Mouse (Mus musculus): ENCODE data around the gene 4933427D14Rik. TPM values are rescaled to one million over a fixed set of nuclear protein-coding genes. Genes with fewer than 3 reads are reported as not detected.

The 4933427D14Rik gene
- total and polyA plus RNA-seq, 2 experiments from 2014 or later, result 4.4 to 5.5 TPM

DNA sequence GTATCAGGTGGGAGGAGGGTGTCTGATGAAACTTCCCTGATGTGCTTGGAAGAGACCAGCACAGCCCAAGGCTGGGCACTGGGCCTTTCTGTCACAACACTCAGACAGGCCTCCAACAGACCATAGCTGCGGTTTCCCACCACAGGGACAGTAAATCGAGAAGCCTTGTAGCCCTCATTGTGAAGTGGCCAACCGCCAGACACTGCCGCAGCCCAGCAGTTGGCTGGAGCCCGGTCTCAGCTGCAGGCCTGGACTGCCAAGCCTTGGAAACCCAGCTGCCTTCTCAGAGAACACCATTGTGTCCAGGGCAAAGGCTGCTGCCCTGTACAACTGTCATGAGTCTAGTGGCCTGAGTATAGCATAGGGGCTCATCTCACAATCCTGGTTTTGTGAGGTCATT, 26.8 kb upstream of the 4933427D14Rik start:
- TF ChIP-seq CTCF (IDR thresholded peaks at IDR 0.05; ENCODE audit: low read depth) (no peak), EP300 (IDR thresholded peaks at IDR 0.05; ENCODE audit: low read depth) (no peak)
- Histone ChIP-seq H3K4me3 (ENCODE audit: low read depth, low read length) (no peak overlapping the region), H3K4me2 (ENCODE audit: low read depth, low read length) (no peak overlapping the region), H3K36me3 (replicated peaks; ENCODE audit: control insufficient read depth, insufficient read depth, low read length) (no peaks in the 10 kb centered on the region), H3K27me3 (ENCODE audit: control insufficient read depth, insufficient read depth, low read length) (no peaks in the 10 kb centered on the region), H3K9ac (replicated peaks; ENCODE audit: low read depth, low read length) (no peak overlapping the region), H3K9me3 (replicated peaks; ENCODE audit: control insufficient read depth, low read length) (no peaks in the 10 kb centered on the region), H3K27ac (ENCODE audit: low read depth) (no peak overlapping the region), H3K4me1 (ENCODE audit: control insufficient read depth, insufficient read depth) (no peaks in the 10 kb centered on the region)
- WGBS, result 67% methylated on average over 5 of the region's 5 CpGs
- DNase-seq (ENCODE audit: low spot score) (no peak), ATAC-seq (ENCODE audit: insufficient read depth, low read depth) (no peak)

DNA sequence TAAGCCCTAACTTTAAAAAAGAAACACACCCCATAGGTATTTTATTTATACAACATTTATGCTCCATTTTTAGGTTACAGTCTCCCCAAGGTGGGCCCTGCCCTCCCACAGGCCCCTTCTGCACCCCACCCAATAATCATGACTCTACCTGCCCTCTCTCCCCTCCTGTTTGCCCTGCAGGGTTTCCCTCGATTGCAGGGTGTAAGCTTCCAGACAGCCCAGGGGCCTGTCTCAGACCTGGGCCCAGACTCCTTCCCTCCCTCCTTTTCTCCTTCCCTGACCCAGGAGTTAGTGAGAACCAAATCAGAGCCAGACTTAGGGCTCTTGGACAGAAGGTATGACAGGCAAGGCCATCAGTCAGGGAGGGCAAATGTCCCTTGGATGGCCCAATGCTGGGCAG, 25.7 kb upstream of the 4933427D14Rik start:
- TF ChIP-seq CTCF (IDR thresholded peaks at IDR 0.05; ENCODE audit: low read depth) (no peak), EP300 (IDR thresholded peaks at IDR 0.05; ENCODE audit: low read depth) (no peak)
- Histone ChIP-seq H3K4me2 (ENCODE audit: low read depth, low read length) (no peak overlapping the region), H3K9me3 (replicated peaks; ENCODE audit: control insufficient read depth, low read length) (no peaks in the 10 kb centered on the region), H3K27me3 (ENCODE audit: control insufficient read depth, insufficient read depth, low read length) (no peaks in the 10 kb centered on the region), H3K4me3 (ENCODE audit: low read depth, low read length) (no peak overlapping the region), H3K27ac (ENCODE audit: low read depth) (no peak overlapping the region), H3K4me1 (ENCODE audit: control insufficient read depth, insufficient read depth) (no peaks in the 10 kb centered on the region), H3K9ac (replicated peaks; ENCODE audit: low read depth, low read length) (no peak overlapping the region), H3K36me3 (replicated peaks; ENCODE audit: control insufficient read depth, insufficient read depth, low read length) (no peaks in the 10 kb centered on the region)
- ATAC-seq (ENCODE audit: insufficient read depth, low read depth) (no peak), DNase-seq (ENCODE audit: low spot score) (no peak)
- WGBS, result 56% methylated on average over 1 of the region's 1 CpGs

DNA sequence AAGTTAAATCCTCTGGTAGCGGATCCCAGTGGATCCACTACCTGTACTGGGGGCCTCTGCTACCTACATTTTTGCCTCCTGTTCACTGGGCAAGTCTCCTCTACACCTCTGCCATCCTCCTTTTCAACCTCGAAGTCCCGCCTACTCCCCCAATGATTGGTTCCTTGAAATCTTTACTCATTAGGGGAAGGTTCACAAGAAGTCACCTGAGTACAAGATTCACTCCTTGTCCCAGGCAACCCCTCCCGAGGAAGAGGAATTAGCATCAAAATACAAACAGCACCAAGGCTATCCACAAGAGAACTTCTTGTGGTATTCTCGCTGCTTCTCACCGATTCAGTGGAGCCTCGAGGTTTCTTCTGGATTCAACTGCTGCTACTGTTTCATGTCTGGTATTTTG, 24.8 kb upstream of the 4933427D14Rik start:
- ATAC-seq (ENCODE audit: insufficient read depth, low read depth) (no peak), DNase-seq (ENCODE audit: low spot score) (no peak)
- Histone ChIP-seq H3K27me3 (ENCODE audit: control insufficient read depth, insufficient read depth, low read length) (no peaks in the 10 kb centered on the region), H3K4me3 (ENCODE audit: low read depth, low read length) (no peak overlapping the region), H3K4me1 (ENCODE audit: control insufficient read depth, insufficient read depth) (no peaks in the 10 kb centered on the region), H3K36me3 (replicated peaks; ENCODE audit: control insufficient read depth, insufficient read depth, low read length) (no peaks in the 10 kb centered on the region), H3K4me2 (ENCODE audit: low read depth, low read length) (no peak overlapping the region), H3K9ac (replicated peaks; ENCODE audit: low read depth, low read length) (no peak overlapping the region), H3K27ac (ENCODE audit: low read depth) (no peak overlapping the region), H3K9me3 (replicated peaks; ENCODE audit: control insufficient read depth, low read length) (no peaks in the 10 kb centered on the region)
- 78% methylated on average over 7 of the region's 7 CpGs for WGBS
- TF ChIP-seq CTCF (IDR thresholded peaks at IDR 0.05; ENCODE audit: low read depth) (no peak), EP300 (IDR thresholded peaks at IDR 0.05; ENCODE audit: low read depth) (no peak)

DNA sequence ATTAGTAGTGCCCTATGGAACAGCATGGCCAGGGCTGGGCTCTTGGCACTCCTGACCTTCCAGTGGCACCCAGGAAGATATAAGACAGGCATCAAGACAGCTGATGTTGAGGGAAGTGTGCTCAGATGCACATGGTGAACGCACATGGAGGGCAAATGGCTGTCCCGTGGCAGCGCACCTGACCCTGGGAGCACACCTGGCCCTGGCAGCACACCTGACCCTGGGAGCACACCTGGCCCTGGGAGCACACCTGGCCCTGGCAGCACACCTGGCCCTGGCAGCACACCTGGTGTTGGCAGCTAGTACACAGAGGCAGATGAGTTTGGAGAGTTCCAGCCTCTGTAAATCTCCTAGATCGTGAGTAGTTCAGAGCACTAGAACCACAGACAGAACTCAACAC, 21.3 kb upstream of the 4933427D14Rik start:
- no peak overlapping the region for H3K4me2 ChIP-seq (ENCODE audit: low read depth, low read length)
- H3K27me3 ChIP-seq (ENCODE audit: control insufficient read depth, insufficient read depth, low read length), result no peaks in the 10 kb centered on the region
- no peak overlapping the region for H3K27ac ChIP-seq (ENCODE audit: low read depth)
- no peak overlapping the region for H3K9ac ChIP-seq (replicated peaks; ENCODE audit: low read depth, low read length)
- ATAC-seq (ENCODE audit: insufficient read depth, low read depth) (no peak), DNase-seq (ENCODE audit: low spot score) (no peak)
- H3K4me1 ChIP-seq (ENCODE audit: control insufficient read depth, insufficient read depth), result no peaks in the 10 kb centered on the region
- H3K36me3 ChIP-seq (replicated peaks; ENCODE audit: control insufficient read depth, insufficient read depth, low read length), result no peaks in the 10 kb centered on the region
- no peaks in the 10 kb centered on the region for H3K9me3 ChIP-seq (replicated peaks; ENCODE audit: control insufficient read depth, low read length)
- H3K4me3 ChIP-seq (ENCODE audit: low read depth, low read length), result no peak overlapping the region
- no peak for TF ChIP-seq EP300 (IDR thresholded peaks at IDR 0.05; ENCODE audit: low read depth)
- no peak for TF ChIP-seq CTCF (IDR thresholded peaks at IDR 0.05; ENCODE audit: low read depth)
- 83% methylated on average over 4 of the region's 4 CpGs for WGBS

DNA sequence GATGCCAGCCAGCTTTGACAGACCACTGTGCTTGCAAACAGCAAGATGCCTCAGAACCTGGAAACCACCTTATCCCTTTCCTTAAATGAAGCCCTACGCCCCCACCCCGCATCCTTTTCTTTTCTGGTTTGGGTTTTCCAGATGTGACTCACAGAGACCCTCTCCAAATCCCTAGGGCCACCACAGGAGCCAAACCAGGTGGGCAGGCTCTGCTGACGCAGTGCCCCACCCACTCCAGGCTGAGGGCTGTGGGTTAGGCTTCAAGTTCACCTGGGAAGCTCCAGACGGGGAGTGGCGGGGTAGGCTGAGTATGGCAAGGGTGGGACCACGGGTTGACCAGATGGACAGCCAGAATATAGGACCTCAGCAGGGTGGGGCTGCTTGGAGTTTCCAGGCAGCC, 19.6 kb upstream of the 4933427D14Rik start:
- Histone ChIP-seq H3K9ac (replicated peaks; ENCODE audit: low read depth, low read length) (no peak overlapping the region), H3K4me2 (ENCODE audit: low read depth, low read length) (no peak overlapping the region), H3K4me3 (ENCODE audit: low read depth, low read length) (no peak overlapping the region), H3K4me1 (ENCODE audit: control insufficient read depth, insufficient read depth) (no peaks in the 10 kb centered on the region), H3K9me3 (replicated peaks; ENCODE audit: control insufficient read depth, low read length) (no peaks in the 10 kb centered on the region), H3K36me3 (replicated peaks; ENCODE audit: control insufficient read depth, insufficient read depth, low read length) (no peaks in the 10 kb centered on the region), H3K27ac (ENCODE audit: low read depth) (no peak overlapping the region), H3K27me3 (ENCODE audit: control insufficient read depth, insufficient read depth, low read length) (no peaks in the 10 kb centered on the region)
- no peak for TF ChIP-seq CTCF (IDR thresholded peaks at IDR 0.05; ENCODE audit: low read depth)
- no peak for TF ChIP-seq EP300 (IDR thresholded peaks at IDR 0.05; ENCODE audit: low read depth)
- 83% methylated on average over 6 of the region's 6 CpGs for WGBS
- DNase-seq (ENCODE audit: low spot score) (no peak), ATAC-seq (ENCODE audit: insufficient read depth, low read depth) (no peak)

DNA sequence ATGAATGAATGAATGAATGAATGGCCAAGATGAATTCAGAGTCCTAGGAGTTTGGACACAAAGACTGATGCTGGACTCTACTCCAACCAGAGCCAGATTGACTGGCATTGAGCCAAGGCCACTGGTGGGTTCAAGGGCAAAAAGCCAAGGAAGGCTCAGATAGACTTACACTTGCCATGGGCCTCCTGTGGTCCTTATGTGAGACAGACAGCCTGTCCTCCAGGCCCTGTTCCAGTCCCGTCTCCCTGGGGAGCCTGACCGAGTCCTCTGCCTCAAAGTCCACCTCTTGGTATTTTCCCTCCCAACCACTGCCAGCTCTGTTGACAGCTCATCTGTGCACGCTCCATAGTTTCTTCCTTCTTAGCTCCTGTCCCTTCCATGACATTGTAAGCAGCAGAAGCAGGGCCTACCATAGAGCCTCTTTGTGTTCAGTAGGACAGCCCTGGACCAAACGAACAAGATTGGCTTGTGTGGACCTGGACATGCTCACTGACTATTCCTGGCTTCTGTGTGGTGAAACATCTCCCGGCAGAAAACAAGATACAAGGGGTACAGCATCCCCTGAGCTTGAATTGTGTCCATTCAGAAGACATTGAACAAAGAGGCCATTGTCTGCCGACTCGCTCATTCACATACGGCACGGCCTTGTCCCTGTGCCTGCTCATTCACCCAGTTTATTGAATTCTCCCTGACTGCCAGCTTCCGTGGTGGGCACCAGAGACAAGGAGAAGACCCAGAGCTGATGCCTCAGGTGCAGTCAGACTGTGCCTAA, 18.9 kb upstream of the 4933427D14Rik start:
- Histone ChIP-seq H3K9ac (replicated peaks; ENCODE audit: low read depth, low read length) (no peak overlapping the region), H3K4me1 (ENCODE audit: control insufficient read depth, insufficient read depth) (no peaks in the 10 kb centered on the region), H3K27me3 (ENCODE audit: control insufficient read depth, insufficient read depth, low read length) (no peaks in the 10 kb centered on the region), H3K36me3 (replicated peaks; ENCODE audit: control insufficient read depth, insufficient read depth, low read length) (no peaks in the 10 kb centered on the region), H3K9me3 (replicated peaks; ENCODE audit: control insufficient read depth, low read length) (no peaks in the 10 kb centered on the region), H3K27ac (ENCODE audit: low read depth) (no peak overlapping the region), H3K4me3 (ENCODE audit: low read depth, low read length) (no peak overlapping the region), H3K4me2 (ENCODE audit: low read depth, low read length) (no peak overlapping the region)
- DNase-seq (ENCODE audit: low spot score) (no peak), ATAC-seq (ENCODE audit: insufficient read depth, low read depth) (no peak)
- WGBS, result 64% methylated on average over 10 of the region's 10 CpGs
- no peak for TF ChIP-seq CTCF (IDR thresholded peaks at IDR 0.05; ENCODE audit: low read depth)
- TF ChIP-seq EP300 (IDR thresholded peaks at IDR 0.05; ENCODE audit: low read depth), result no peak

All from heart, postnatal 0 days (tissue).